Comparison of ENCODE assay signal across 8 mouse cellular contexts in the genomic region with DNA sequence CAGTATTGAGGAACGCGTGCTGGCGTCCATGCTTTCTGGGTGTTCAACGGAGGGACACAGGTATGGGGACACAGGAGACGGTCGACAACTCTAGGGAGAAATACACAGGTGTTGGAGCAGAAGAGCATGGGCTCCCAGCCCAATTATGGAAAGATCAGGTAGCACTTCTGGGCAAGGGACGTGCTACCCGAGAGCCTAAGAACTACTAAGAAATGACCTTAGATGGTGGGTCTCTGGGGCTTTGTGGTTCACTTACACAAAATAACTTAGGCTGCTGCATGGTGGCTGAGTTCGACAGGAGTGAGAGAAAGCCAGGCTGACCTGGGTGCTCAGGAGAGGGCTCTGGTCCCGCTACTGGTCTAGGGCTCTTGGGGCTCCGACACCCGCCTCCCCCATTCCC. TPM values are rescaled to one million over a fixed set of nuclear protein-coding genes. Genes with fewer than 3 reads are reported as not detected.
DNase-seq lines count a peak whose midpoint lies in the region; ATAC-seq and TF ChIP-seq lines count a peak whose summit lies in the region.

No protein-coding gene starts in this region.

- no peak overlapping the region for H3K27ac ChIP-seq in heart, embryonic 10.5 days
- no peak overlapping the region for H3K27ac ChIP-seq in heart, embryonic 16.5 days (ENCODE audit: low read length)
- H3K27ac ChIP-seq in macrophage, result peak overlapping the region; percentile 90

- peak overlapping the region; percentile 68 for H3K4me3 ChIP-seq in heart, embryonic 10.5 days
- H3K4me3 ChIP-seq in G1E (ENCODE audit: low read depth, low read length), result peak overlapping the region; percentile 84
- peak overlapping the region; percentile 88 for H3K4me3 ChIP-seq in heart, embryonic 16.5 days (ENCODE audit: low read length)
- peak overlapping the region; percentile 70 for H3K4me3 ChIP-seq in macrophage (ENCODE audit: inconsistent target)

- H3K9me3 ChIP-seq in heart, embryonic 10.5 days, result no peaks in the 10 kb centered on the region
- no peaks in the 10 kb centered on the region for H3K9me3 ChIP-seq in G1E (replicated peaks)
- H3K9me3 ChIP-seq in heart, embryonic 16.5 days (replicated peaks; ENCODE audit: control insufficient read depth, low read length), result no peaks in the 10 kb centered on the region

- peaks cover 31% of the 10 kb centered on the region for H3K27me3 ChIP-seq in heart, embryonic 10.5 days (ENCODE audit: insufficient read depth, poor library complexity, severe bottlenecking)
- H3K27me3 ChIP-seq in G1E (ENCODE audit: insufficient read depth, low read length), result no peaks in the 10 kb centered on the region; the same call in 1 of the 2 replicates
- peaks cover 7% of the 10 kb centered on the region; the same call in 1 of the 2 replicates for H3K27me3 ChIP-seq in heart, embryonic 16.5 days (ENCODE audit: control insufficient read depth, insufficient read depth, low read length)

- no peaks in the 10 kb centered on the region for H3K36me3 ChIP-seq in heart, embryonic 10.5 days
- H3K36me3 ChIP-seq in G1E (replicated peaks) (no peaks in the 10 kb centered on the region), macrophage (ENCODE audit: inconsistent target) (peaks cover 11% of the 10 kb centered on the region; the same call in 1 of the 2 replicates)
- no peaks in the 10 kb centered on the region for H3K36me3 ChIP-seq in heart, embryonic 16.5 days (ENCODE audit: control insufficient read depth, insufficient read depth)

- H3K9ac ChIP-seq in heart, embryonic 16.5 days (ENCODE audit: low read length), result peak overlapping the region; percentile 26; the same call in 1 of the 2 replicates

- no peak for ATAC-seq in G1E (ENCODE audit: extremely low read depth, insufficient number of reproducible peaks, low FRiP score, poor library complexity, severe bottlenecking)
- ATAC-seq in heart, embryonic 16.5 days (replicated peaks; ENCODE audit: extremely low read depth, insufficient read depth, low FRiP score), result no peak
- ATAC-seq in cerebellum, adult (ENCODE audit: insufficient number of reproducible peaks, low FRiP score, low TSS enrichment), result no peak

- peak; percentile 73 for DNase-seq in heart, embryonic 10.5 days (ENCODE audit: low spot score)
- DNase-seq in heart, postnatal 14 days, result no peak
- no peak for DNase-seq in G1E (ENCODE audit: low spot score)
- no peak for DNase-seq in gastrocnemius, postnatal 10 days
- DNase-seq in embryo, embryonic 10 days (ENCODE audit: low spot score), result no peak

- peaks cover 8% of the 10 kb centered on the region; the same call in 1 of the 2 replicates for H3K4me1 ChIP-seq in heart, embryonic 10.5 days
- peaks cover 48% of the 10 kb centered on the region for H3K4me1 ChIP-seq in G1E (ENCODE audit: insufficient read depth, low read depth, low read length)
- peaks cover 9% of the 10 kb centered on the region for H3K4me1 ChIP-seq in heart, embryonic 16.5 days (ENCODE audit: control insufficient read depth, insufficient read depth, low read length)

- H3K4me2 ChIP-seq in heart, embryonic 16.5 days (ENCODE audit: low read depth, low read length), result peak overlapping the region; percentile 83

- 19% methylated on average over 12 of the region's 12 CpGs for WGBS in heart, embryonic 10.5 days
- 24% methylated on average over 12 of the region's 12 CpGs for WGBS in heart, embryonic 16.5 days
- WGBS in macrophage (ENCODE audit: missing documents), result 10% methylated on average over 12 of the region's 12 CpGs

- intact Hi-C loops in heart, postnatal 14 days (cut with DNase I), result loop anchor here (10.0 kb wide), 1 partner anchor 173 kb away; the partner anchor contains the start of gene Wdr5b

- H3K79me2 ChIP-seq in macrophage (ENCODE audit: inconsistent target), result peaks cover 59% of the 10 kb centered on the region

- no peak for TF ChIP-seq CTCF in G1E (IDR thresholded peaks at IDR 0.05; ENCODE audit: low read depth, low read length)

RNA-seq across cellular contexts. Expression of gene Parp14, which starts 0.6 kb away (rescaled TPM):
- polyA plus RNA-seq in heart, embryonic 10.5 days (2016; fragmentation: Nextera tagmentation; extraction: Ambion mirVana), result 0.15 and 0.22 TPM in 2 replicates
- 10 to 100 TPM in 1 of 2 experiments, 1 to 10 TPM in 1; 9.8 to 10.0 TPM for total RNA-seq in heart, postnatal 14 days (2021)
- total RNA-seq in G1E (2014; fragmentation: Nextera tagmentation) (3.4 and 5.5 TPM in 2 replicates), G1E (2017) (4.6 and 6.1 TPM in 2 replicates)
- polyA plus RNA-seq in G1E (2012) (1.5 and 2.1 TPM in 2 replicates), macrophage (2018) (96.5 to 226 TPM (median 116 TPM) in 3 replicates)
- 1.7 and 2.5 TPM in 2 replicates for polyA plus RNA-seq in heart, embryonic 16.5 days (2015; fragmentation: Nextera tagmentation; extraction: Ambion mirVana)
- 1,000 to 10,000 TPM in 20 of 26 experiments, 100 to 1,000 TPM in 6; 599 to 5,967 (median 2,262) TPM for total RNA-seq in macrophage (2018; cell fraction: chromatin; rRNA removed)
- 100 to 1,000 TPM; 159 to 682 (median 357) TPM for total RNA-seq in macrophage (2018; cell fraction: cytosol; rRNA removed)
- 1,000 to 10,000 TPM in 18 of 26 experiments, 100 to 1,000 TPM in 8; 325 to 4,265 (median 1,698) TPM for total RNA-seq in macrophage (2018; cell fraction: nucleus; rRNA removed)
- total RNA-seq in gastrocnemius, postnatal 10 days (2021), result 1 to 10 TPM; 3.6 to 4.5 TPM

Comparison
In these comparisons a context has a peak if more than half of its experiments do, and no peak if none do; other contexts are left out.
1. RNA of gene Parp14, which starts 0.6 kb away (polyA plus RNA-seq): 96.5 to 226 TPM in macrophage; 1.7 to 2.5 TPM in heart, embryonic 16.5 days, 1.5 to 2.1 TPM in G1E and 0.15 to 0.22 TPM in heart, embryonic 10.5 days; every median in the first group is over 10 times any median in the second.
2. Peak in every context shown above with its lines, with median percentiles within 50 percentile points of each other: H3K4me3 ChIP-seq.